Mouse (Mus musculus) granulocyte monocyte progenitor cell, adult 5-6 weeks (primary cell): ENCODE results near the gene Dock6. TPM values are rescaled to one million over a fixed set of nuclear protein-coding genes. Genes with fewer than 3 reads are reported as not detected.
"Not testable (repeated sequence)": the region's sequence is repeated elsewhere in the genome, so short reads cannot be mapped to it uniquely, and the experiment has no call there.

ENCODE experiments used
- ATAC-seq: replicated peaks from 2 replicates; pipeline ENCODE4 v1.8.0; 2016; ENCODE audit warnings: mild to moderate bottlenecking, moderate TSS enrichment, inconsistent platforms; ENCODE audit not compliant: poor library complexity, severe bottlenecking
- total RNA-seq, 2 experiments: library from RNA; stranded (forward) in 1 of 2; stranded (reverse) in 1 of 2; fragments of 200-712, 200-1000 nt in 1 of 2; fragments of >200 nt in 1 of 2; fragmentation: Nextera tagmentation in 1 of 2; gene quantifications; 2 replicates each; pipeline ENCODE4 v1.2.3; 2014 to 2017

The Dock6 gene
- total RNA-seq (2014; fragmentation: Nextera tagmentation) (4.2 TPM in 2 replicates), total RNA-seq (2017) (0.52 and 5.6 TPM in 2 replicates)

DNA sequence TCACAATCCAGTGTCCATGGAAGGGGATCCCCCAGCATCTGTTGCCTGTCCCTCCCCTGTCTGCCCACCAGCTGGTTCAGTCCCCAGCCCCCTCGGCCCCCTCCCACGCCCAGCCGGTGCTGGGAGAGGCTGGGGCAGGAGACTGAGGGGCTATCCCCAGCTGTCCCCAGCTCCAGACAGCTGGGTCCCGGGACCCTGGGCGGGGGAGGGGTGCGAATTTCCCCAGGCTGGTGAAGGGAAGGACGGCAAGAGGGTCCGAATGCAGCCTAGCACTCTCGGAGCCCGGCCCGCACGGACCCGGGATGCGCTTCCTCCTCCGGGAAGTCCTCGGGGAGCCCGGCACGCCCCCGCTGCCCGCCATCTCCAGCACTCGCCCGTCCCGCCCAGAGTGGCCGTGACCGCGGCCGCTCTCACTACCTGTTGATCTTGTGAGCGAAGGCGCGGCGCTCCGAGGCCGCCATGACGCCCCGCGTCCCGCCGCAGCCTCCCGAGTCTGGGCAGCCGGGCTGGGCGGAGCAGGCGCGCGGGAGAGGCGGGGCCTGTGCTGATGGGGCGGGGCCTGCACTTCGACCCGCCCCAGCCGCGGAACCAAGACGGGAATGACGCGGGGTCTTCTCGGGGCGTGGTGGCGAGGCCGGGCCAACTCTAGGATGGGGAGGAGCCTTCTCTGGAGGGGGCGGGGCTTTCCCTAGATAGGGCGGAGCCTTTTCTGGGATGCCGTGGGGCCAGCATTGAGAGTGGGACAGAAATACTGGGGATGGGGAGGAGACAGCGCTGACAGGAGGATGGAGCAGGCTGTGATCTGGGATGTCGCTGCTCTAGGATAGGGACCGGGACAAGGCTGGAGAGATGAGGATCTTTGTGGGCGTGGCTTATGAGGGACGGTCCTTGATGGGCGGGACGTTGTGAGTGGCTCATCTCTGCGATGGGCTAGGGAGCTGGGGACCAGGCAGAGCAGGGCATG, at the start of gene Dock6:
TSS of gene Dock6 (minus strand) at position 508 of the 964 bp plus-strand sequence.
- peak; percentile 94 for ATAC-seq

DNA sequence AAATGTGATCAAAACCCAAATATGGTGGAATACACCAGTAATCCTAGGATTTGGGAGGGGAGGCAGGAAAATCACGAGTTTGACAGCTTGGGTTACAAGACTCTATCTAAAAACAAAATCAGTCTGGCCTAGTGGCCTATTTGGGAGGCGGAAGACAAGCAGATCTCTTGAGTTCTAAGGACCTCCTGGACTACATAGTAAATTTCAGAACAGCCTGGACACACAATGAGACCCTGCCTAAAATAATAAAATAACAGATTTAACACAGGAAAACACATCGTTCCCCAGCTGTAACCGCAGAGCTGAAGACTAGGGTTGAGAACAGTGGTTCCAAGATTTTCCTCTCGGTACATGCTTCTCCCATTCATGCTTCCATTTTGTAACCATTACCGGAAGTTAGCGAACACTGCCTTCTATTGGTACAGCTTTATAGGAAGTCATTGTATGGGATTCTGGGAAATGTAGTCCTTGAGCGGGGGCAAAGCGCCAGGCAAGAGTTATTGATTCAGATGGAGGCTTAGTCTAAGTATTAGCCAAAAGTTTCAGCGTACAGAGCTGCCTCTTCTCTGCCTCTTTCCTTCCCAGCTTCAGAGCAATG, 48.9 kb upstream of the Dock6 start:
- peak; percentile 96 for ATAC-seq

GRCm38 (mm10) chr9:21889229-21889628, 36.8 kb upstream of the Dock6 start:
- ATAC-seq, result peak; percentile 62; the same call in 1 of the 2 replicates

GRCm38 (mm10) chr9:21876601-21877000, 24.2 kb upstream of the Dock6 start:
- no peak for ATAC-seq

DNA sequence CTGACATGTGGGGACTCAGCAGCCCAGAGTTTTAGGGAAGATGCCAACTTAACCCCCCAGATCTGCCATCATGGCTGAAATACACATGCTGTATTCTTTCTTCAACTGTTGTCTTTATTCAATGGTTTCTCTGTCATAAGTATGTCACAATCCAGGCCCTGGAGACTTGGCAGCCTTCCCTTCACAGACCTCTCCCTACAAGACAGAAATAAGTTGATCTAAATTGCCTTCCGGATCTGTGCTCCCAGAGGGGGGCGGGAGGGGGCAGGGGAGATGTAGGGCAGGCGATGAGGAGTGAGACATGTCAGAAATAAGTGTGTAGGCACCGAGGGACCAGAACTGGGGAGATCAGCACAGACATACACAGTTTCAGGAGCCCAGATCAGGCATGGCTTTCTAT, 19.8 kb upstream of the Dock6 start:
- no peak for ATAC-seq

GRCm38 (mm10) chr9:21870879-21871524, 18.6 kb upstream of the Dock6 start:
- ATAC-seq, result peak; percentile 85

GRCm38 (mm10) chr9:21869290-21869689, 16.9 kb upstream of the Dock6 start:
- not testable (repeated sequence) for ATAC-seq

- ATAC-seq, result no peak
Observed at GRCm38 (mm10) chr9:21867726-21868125, 15.3 kb upstream of the Dock6 start.

GRCm38 (mm10) chr9:21866641-21867040, 14.2 kb upstream of the Dock6 start:
- no peak for ATAC-seq

DNA sequence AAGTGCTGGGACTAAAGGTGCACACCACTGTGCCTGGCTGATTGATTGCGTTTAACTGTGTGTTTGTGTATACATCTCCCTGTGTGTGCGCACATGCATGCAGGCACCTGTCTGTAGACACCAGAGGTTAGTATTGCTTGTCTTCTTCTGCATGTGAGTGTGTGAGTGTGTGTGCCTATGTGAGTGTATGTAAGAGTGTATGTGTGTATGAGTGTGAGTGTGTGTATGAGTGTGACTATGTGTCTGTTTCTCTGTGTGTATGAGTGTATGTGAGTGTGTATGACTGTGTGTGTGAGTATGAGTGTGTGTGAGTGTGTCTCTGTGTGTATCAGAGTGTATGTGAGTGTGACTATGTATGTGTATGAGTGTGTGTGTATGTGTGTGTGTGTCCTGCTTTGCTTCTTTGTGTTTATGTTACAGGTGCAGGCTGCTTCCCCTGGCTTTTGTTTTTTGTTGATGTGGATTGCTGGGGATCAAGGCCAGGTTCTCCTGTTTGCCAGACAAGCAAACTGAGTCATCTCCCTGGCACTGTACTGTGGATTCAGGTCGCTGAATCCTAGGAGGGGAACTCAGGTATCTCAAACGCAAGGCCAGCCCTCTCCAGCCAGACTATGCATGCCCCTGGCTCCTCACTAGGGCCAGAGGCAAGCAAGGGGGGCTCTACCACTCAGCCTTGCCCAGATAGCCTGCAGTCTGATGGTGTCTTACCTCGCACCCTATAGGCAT, 13.4 kb upstream of the Dock6 start:
- ATAC-seq, result no peak

DNA sequence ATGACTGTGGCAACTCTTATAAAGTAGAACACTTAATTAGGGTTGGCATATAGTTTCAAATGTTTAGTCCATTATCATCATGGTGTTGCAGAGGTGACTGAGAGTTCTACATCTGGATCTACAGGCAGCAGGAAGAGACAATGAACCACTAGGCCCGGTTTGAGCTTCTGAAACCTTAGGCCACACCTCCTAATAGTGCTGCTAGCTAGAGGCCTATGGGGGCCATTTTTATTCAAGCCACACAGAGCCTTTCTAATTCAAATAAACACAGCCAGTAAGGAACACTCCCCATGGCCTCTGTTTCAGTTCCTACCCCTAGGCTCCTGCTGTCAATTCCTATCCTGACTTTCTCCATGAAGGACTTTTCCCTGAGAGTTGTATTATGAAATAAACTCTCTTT, 9.7 kb upstream of the Dock6 start:
- no peak for ATAC-seq

GRCm38 (mm10) chr9:21860349-21860748, 7.9 kb upstream of the Dock6 start:
- not testable (repeated sequence) for ATAC-seq

DNA sequence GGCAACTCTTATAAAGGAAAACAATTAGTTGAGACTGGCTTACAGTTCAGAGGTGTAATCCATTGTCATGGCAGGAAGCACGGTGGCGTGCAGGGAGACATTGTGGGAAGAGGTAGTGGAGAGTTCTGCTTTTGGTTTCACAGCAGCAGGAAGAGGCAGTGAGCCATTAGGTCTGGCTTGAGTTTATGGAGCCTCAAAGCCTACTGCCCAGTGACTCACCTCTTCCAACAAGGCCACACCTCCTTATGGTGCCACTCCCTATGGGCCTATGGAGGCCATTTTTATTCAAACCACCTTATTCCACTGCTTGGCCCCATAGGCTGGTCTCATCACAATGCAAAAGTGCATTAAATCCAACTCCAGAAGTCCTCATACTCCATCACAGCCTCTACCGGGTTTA, 7.2 kb upstream of the Dock6 start:
- peak; percentile 87 for ATAC-seq

DNA sequence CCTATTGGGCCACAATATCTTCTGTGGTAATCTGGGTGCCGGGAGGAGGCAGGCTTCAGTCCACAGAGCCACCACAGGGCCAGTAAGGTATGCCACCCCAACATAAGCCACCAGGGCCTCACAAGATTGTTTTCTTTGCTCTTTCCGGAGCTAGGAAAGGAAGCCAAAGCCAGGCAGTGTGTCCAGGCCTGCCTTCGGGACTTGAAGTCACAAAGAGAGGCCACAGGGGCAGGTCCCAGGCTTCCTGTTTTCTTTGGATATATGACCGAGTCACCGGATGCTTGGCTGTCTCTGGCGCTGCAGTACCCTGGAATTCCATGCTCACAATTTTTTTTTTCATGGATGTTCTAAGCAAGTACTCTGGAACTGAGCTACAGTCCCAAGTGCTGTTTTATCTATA, 5.6 kb upstream of the Dock6 start:
- no peak for ATAC-seq

- ATAC-seq, result no peak
Observed at GRCm38 (mm10) chr9:21857501-21857900, 5.1 kb upstream of the Dock6 start.

DNA sequence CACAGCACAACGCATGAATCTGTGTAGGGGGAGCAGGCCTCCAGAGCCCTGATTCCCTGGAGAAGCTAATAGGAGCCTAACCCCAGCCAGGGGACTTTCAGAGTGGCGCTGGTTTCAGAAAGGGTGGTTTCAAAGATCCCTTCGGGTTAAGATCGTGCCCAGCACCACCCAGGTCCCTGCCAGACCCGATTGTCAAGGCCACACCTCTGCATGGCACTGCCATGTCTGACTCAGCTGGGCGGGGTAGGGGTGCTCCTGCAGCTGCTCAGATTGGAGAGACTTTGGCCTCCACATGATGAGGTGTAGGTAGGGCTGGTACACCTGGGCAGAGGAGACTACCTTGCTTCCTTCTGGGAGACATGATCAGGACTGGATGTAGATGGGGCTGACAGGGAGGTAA, 2.5 kb upstream of the Dock6 start:
- ATAC-seq, result no peak

DNA sequence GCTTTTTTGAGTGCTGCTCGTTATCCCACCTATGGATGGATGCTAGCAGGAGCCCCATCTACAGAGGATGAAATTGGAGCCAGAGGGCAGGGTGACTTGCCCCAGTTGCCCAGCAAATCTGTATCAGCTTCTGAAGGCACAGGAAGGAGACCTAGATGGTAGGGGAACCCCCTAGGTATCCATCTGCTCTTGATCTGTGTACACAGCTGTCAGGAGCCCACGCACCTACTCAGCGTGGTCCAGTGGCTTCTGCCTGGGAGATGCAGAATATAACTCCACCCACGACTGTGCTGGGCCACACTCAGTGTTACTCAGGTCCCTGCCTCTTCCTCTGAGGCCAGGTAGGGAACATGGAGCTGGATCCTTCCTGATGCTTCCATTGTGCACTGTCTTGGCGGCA, 1.5 kb upstream of the Dock6 start:
- no peak for ATAC-seq

GRCm38 (mm10) chr9:21851084-21851483, 1.4 kb downstream of the Dock6 start:
- ATAC-seq, result no peak

DNA sequence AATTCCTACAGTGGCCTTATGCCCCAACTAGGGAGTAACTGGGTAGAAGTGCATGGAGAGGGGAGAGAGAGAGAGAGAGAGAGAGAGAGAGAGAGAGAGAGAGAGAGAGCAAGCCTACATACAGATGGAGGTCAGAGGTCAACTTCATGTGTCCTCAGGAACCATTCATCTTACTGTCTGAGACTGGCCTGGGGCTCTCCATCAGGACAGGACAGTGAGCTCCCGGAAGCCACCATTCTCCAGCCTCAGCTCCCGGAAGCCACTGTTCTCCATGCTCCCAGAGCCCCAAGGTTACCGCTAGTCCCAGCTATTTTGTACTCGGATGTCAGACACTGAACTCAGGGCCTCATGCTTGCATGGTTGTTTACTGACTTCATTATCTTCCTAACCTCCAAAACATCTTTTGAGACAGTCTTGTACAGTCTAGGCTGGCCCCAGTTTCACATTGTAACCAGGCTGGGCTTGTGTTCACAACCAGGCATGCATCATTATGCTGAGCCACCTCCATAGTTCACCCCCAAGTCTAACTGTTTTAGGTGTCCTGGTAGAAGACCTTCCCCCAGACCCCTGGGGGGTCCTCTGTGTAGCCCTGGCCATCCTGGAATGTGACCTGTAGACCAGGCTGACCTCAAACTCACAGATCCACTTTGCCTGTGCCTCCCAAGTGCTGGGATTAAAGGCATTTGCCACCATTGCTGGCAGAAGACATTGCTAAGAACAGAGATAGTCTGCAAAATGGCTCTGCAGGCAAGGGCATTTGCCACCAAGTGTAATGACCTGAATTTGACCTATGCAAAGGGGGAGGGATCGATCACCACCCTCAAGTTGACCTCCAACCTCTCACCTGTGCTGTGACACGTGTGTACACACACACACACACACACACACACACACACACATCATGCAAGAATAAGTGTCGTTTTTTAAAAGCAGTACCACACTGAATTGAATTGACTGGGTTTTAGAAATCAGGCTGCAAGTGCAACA, 2.5 kb downstream of the Dock6 start:
- no peak for ATAC-seq
